Mouse (Mus musculus) gastrocnemius, postnatal 4 days (tissue): ENCODE measurements around the gene Mymk. TPM values are rescaled to one million over a fixed set of nuclear protein-coding genes. Genes with fewer than 3 reads are reported as not detected.

Experiments used
- DNase-seq, 2 experiments: peaks; one replicate each; pipeline ENCODE4 v3.0.0; 2021 to 2022; ENCODE audit warnings: low spot score in 2 of 2, mixed read lengths in 2 of 2
- total RNA-seq, 2 experiments: library from RNA; stranded (reverse); gene quantifications; 2 replicates each; pipeline ENCODE4 v1.2.3; 2021

The Mymk gene
- total RNA-seq, 2 experiments from 2014 or later = 111 to 118 TPM

DNA sequence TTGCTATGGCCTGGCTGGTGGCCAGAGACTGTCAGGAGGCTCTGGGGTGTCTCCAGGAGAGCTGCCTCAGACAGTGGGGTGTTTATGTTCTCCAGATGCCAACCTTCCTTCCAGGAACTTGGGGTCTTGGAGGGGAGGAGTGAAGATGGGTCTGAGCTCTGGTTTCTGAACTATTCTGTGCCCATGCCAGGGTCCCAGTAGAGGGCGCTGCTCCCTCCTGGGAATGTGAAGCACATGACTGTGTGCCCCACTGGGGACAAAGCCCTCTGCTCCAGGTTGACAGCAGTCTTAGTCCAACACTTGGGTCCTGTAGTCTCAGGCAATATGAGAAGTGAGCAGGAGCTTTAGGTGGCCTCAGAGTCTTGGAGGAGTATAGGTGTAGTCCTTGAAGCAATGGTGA is 32.7 kb downstream of the Mymk start:
- no peak for DNase-seq

DNA sequence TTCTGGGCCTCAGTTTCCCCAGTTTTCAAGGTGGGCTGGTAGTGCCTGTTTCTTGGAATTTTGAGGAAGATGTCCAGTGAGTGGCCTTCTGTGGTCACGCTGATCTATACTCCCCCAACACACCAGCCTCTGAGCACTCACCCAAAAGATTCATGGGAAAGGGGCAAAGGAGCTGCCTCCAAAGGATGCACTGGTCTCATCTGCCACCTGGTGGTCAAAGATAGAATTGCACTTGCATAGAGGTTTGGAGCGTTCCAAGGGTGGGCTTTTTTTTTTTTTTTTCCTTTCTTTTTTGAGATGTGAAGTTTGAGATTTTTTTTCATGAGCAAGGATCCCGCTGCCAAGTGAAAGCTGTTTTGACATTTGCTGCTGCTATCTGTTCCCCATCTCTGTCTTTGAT is 33.4 kb downstream of the Mymk start:
- peak; percentile 69 to 71 for DNase-seq

- no peak for DNase-seq
Measured at GRCm38 (mm10) chr2:27037008-27037407, 35.0 kb downstream of the Mymk start.

DNA sequence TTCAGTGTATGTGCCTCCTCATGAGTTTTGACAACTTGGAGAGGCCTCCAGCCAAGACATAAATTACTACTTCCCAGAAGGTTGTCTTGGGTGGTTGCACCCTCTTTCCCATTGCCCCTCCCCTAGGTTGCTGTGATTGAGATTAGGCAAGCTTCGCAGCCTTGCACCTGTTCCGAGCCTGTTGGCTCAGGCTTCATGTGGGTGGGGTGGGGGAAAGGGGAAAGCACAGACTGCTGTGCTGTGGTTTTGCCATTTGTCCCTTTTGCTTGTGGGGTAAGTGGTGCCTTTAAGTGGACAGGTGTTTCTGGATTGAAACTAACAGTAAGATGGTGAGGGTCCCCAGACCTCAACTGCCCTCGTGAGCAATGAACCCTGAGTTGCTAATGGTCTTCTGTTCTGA is 36.0 kb downstream of the Mymk start:
- DNase-seq = no peak

DNA sequence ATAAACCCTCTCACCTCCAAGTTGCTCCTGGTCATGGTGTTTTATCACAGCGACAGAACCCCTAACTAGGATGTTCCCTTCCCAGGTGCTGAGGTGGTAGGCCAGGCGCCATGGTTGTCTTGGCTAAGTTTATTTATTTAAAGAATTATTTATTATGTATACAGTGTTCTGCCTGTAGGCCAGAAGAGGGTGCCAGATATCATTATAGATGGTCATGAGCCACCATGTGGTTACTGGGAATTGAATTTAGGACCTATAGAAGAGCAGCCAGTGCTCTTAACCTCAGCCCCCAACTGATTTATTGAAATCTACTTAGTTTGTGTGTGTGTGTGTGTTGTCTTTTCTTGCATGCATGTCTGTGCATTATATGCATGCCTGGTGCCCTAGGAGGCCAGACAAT is 39.6 kb downstream of the Mymk start:
- DNase-seq = no peak

- no peak for DNase-seq
Measured at GRCm38 (mm10) chr2:27028437-27029015, 43.5 kb downstream of the Mymk start.

GRCm38 (mm10) chr2:27027618-27028436 is 44.2 kb downstream of the Mymk start, which contains the start of gene Slc2a6:
Slc2a6 (minus strand) TSS chr2:27027998.
- peak; percentile 78 to 84 for DNase-seq

- DNase-seq = no peak
Measured at GRCm38 (mm10) chr2:27026857-27027617, 44.9 kb downstream of the Mymk start.

GRCm38 (mm10) chr2:27026332-27026731 is 45.6 kb downstream of the Mymk start:
- no peak for DNase-seq

GRCm38 (mm10) chr2:27025545-27025944 is 46.4 kb downstream of the Mymk start:
- no peak for DNase-seq

DNA sequence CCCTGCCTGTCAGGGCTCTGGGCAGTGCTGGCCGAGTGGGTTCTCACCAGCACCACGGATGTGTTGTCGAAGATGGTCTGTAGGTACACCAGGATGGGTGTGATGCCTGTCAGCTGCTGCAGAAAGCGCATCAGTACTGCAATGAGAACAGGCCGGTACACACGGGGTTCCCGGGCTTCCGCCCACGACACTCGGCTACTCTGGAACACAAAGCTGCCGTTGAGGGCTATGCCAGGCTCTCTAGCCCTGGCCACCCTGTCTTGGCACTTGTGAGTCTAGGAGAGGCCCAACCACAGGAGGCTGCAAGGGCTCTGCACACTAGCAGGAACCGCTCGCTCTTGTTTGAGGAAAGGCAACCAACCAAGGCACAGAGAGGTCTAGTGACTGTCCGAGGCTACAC is 47.8 kb downstream of the Mymk start:
- DNase-seq = no peak

- DNase-seq = no peak
Measured at GRCm38 (mm10) chr2:27022612-27023011, 49.4 kb downstream of the Mymk start.

- no peak for DNase-seq
Measured at GRCm38 (mm10) chr2:27021103-27021502, 50.9 kb downstream of the Mymk start.

- no peak for DNase-seq
Measured at GRCm38 (mm10) chr2:27019530-27019929, 52.4 kb downstream of the Mymk start.

- DNase-seq = peak in 1 of 2 experiments; percentile 74
Measured at GRCm38 (mm10) chr2:27017802-27018201, 54.2 kb downstream of the Mymk start.

Other genes with a start within 250 kb of the Mymk start
- gene Abo, start 207.2 kb downstream of the Mymk start, total RNA-seq = not detected
- gene Surf6, start 169.3 kb downstream of the Mymk start, total RNA-seq = 10 to 100 TPM; 15.7 to 17.6 TPM
- gene Med22, start 161.5 kb downstream of the Mymk start, total RNA-seq = 10 to 100 TPM; 30.6 to 34.7 TPM
- gene Rpl7a, start 161.4 kb downstream of the Mymk start, total RNA-seq = 100 to 1,000 TPM; 463 to 500 TPM
- 10 to 100 TPM; 15.5 to 17.8 TPM for gene Surf2, start 155.8 kb downstream of the Mymk start, total RNA-seq
- gene Surf1, start 155.6 kb downstream of the Mymk start, total RNA-seq = 10 to 100 TPM; 38.9 to 44.9 TPM
- gene Surf4, start 138.3 kb downstream of the Mymk start, total RNA-seq = 100 to 1,000 TPM; 116 to 119 TPM
- not detected for gene Stkld1, start 138.1 kb downstream of the Mymk start, total RNA-seq
- 10 to 100 TPM; 23.8 to 29.4 TPM for gene Rexo4, start 107.8 kb downstream of the Mymk start, total RNA-seq
- under 1 TPM; 0.05 to 0.21 TPM for gene Adamts13, start 98.8 kb downstream of the Mymk start, total RNA-seq
- gene Cacfd1, start 62.3 kb downstream of the Mymk start, total RNA-seq = 10 to 100 TPM; 34.8 to 38.5 TPM
- gene Slc2a6, start 44.2 kb downstream of the Mymk start, total RNA-seq = under 1 TPM; 0.32 to 0.49 TPM
- 1 to 10 TPM; 2.5 to 4.6 TPM for gene Adamtsl2, start 7.2 kb upstream of the Mymk start, total RNA-seq
- under 1 TPM; 0.29 to 0.39 TPM for gene Fam163b, start 70.3 kb upstream of the Mymk start, total RNA-seq
- gene Dbh, start 93.1 kb upstream of the Mymk start, total RNA-seq = under 1 TPM; 0.20 to 0.36 TPM
- 1 to 10 TPM; 8.9 to 9.8 TPM for gene Sardh, start 176.2 kb upstream of the Mymk start, total RNA-seq